Mouse (Mus musculus): ENCODE measurements at regions not wholly inside any gene's neighbourhood (a gene's known extent, or its start where the extent isn't known, plus 50 kb on each side); places are given as distances from the start of the nearest gene placed in this dataset.

DNA sequence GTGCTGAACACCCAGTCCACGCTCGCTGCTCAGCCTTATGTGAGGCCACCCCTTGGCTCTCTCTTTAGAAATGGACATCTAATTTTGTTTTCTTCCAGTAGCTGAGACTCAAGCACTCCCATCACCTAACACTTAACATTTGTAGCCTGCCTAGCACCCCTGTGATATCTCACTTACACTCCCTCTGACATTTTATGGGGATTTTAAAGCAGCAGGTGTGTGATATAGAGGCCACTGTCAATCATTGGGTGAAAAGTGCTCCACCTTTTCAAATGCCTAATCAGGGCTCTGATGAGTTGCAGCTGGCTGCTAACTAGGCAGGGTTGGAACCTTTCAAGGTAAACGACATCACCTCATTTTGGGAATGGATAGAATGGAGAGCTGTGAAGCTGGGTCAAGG lies 90.2 kb downstream of the Gm12728 start:
- Histone ChIP-seq H3K36me3 (ENCODE audit: control insufficient read depth, insufficient read depth, low read length) (no peaks in the 10 kb centered on the region), H3K27me3 (ENCODE audit: control insufficient read depth, insufficient read depth, low read depth, low read length) (no peaks in the 10 kb centered on the region), H3K4me3 (ENCODE audit: low read depth, low read length) (no peak overlapping the region), H3K4me2 (ENCODE audit: low read length) (no peak overlapping the region), H3K27ac (ENCODE audit: low read length) (no peak overlapping the region), H3K9ac (ENCODE audit: low read depth, low read length) (no peak overlapping the region), H3K9me3 (replicated peaks; ENCODE audit: control insufficient read depth, low read length, poor library complexity, severe bottlenecking) (no peaks in the 10 kb centered on the region), H3K4me1 (ENCODE audit: control insufficient read depth, insufficient read depth, low read length) (no peaks in the 10 kb centered on the region)
- 90% methylated on average over 3 of the region's 3 CpGs for WGBS
- ATAC-seq = no peak

DNA sequence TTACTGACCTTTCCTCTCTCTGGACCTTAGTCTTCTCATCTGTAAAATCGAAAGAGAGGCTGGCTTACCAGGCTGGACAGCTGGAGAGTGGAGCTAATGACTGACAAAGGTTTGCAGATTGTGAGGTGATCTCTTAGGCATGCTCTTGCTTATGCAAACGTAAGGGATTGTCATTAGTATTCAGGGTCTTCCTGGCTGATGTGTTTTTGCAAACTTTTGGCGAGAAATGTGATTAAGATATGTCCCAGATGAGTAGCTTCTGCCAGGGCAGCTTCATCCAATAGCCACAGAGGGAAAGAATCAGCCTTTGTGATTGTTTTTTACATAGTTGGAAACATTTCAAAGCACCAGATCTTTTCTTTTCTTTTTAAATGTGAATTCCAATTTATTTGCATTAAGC lies 95.1 kb downstream of the Gm12728 start:
- no peak overlapping the region for H3K9ac ChIP-seq (ENCODE audit: low read depth, low read length)
- no peak for ATAC-seq
- H3K36me3 ChIP-seq (ENCODE audit: control insufficient read depth, insufficient read depth, low read length) = no peaks in the 10 kb centered on the region
- no peak overlapping the region for H3K4me3 ChIP-seq (ENCODE audit: low read depth, low read length)
- no peak overlapping the region for H3K4me2 ChIP-seq (ENCODE audit: low read length)
- no peaks in the 10 kb centered on the region for H3K4me1 ChIP-seq (ENCODE audit: control insufficient read depth, insufficient read depth, low read length)
- H3K9me3 ChIP-seq (replicated peaks; ENCODE audit: control insufficient read depth, low read length, poor library complexity, severe bottlenecking) = no peaks in the 10 kb centered on the region
- H3K27me3 ChIP-seq (ENCODE audit: control insufficient read depth, insufficient read depth, low read depth, low read length) = no peaks in the 10 kb centered on the region
- 48% methylated on average over 3 of the region's 3 CpGs for WGBS
- no peak overlapping the region for H3K27ac ChIP-seq (ENCODE audit: low read length)

DNA sequence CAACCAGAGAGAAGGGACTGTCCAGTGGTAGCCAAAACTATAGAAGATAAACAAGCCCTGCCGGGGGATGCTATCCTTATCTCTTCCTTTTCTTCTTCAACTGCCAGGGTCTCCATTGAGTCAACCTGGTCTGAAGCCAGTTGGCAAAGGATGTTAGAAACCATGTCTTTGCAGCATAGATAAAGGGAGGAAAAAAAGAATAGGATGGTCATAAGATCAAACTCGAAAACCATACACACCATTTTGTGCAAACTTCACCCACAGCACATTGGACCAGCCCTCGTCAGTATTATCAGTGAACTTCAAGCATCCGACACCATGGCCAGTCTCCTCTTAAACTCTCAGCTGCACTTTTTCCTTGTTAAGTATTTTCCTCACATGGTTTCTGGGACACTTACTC lies 101.8 kb downstream of the Gm12728 start:
- Histone ChIP-seq H3K27me3 (ENCODE audit: control insufficient read depth, insufficient read depth, low read depth, low read length) (no peaks in the 10 kb centered on the region), H3K9ac (ENCODE audit: low read depth, low read length) (no peak overlapping the region), H3K9me3 (replicated peaks; ENCODE audit: control insufficient read depth, low read length, poor library complexity, severe bottlenecking) (no peaks in the 10 kb centered on the region), H3K4me1 (ENCODE audit: control insufficient read depth, insufficient read depth, low read length) (no peaks in the 10 kb centered on the region), H3K36me3 (ENCODE audit: control insufficient read depth, insufficient read depth, low read length) (no peaks in the 10 kb centered on the region), H3K4me3 (ENCODE audit: low read depth, low read length) (no peak overlapping the region), H3K27ac (ENCODE audit: low read length) (no peak overlapping the region), H3K4me2 (ENCODE audit: low read length) (no peak overlapping the region)
- no peak for ATAC-seq
- WGBS = 89% methylated on average over 4 of the region's 4 CpGs

DNA sequence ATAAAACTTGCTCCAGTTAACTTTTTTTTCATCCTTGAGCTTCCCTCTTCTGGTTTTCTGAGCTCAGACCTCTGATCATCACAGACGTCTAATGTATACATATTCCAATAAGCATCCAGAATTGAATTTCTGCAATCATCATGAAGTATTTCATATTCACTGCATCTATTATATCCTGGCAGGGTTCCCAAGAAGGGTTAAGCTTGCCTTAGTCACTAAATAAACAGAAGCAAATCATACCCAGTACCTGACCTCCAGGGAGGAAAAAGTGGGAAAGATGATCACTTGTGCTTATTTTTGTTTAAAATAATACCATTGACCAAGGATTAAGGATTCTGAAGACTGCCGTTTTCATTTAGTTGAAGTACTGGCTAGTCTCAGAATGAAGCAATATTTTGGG lies 102.4 kb downstream of the Gm12728 start:
- Histone ChIP-seq H3K9me3 (replicated peaks; ENCODE audit: control insufficient read depth, low read length, poor library complexity, severe bottlenecking) (no peaks in the 10 kb centered on the region), H3K9ac (ENCODE audit: low read depth, low read length) (no peak overlapping the region), H3K4me1 (ENCODE audit: control insufficient read depth, insufficient read depth, low read length) (no peaks in the 10 kb centered on the region), H3K4me3 (ENCODE audit: low read depth, low read length) (no peak overlapping the region), H3K36me3 (ENCODE audit: control insufficient read depth, insufficient read depth, low read length) (no peaks in the 10 kb centered on the region), H3K27me3 (ENCODE audit: control insufficient read depth, insufficient read depth, low read depth, low read length) (no peaks in the 10 kb centered on the region), H3K27ac (ENCODE audit: low read length) (no peak overlapping the region), H3K4me2 (ENCODE audit: low read length) (no peak overlapping the region)
- ATAC-seq = no peak
- WGBS = 77% methylated on average over 2 of the region's 2 CpGs

DNA sequence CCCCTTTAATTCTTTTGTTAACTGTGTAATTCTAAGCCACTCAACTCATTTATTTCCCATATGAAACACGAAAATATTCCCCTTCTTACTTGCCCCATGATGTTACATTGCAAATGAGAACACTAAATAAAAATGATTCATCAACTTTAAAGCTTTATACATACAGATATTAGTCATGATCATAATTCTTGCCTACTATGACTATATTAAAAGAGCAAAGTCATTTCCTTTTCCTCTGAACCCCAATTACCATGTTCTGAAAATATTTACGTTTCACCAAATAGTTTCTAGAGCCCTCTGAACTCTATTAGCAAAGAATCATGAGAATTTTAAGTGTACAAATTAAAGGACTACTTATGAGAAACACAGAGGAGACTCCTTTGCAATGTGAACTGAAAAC lies 105.4 kb downstream of the Gm12728 start:
- no peaks in the 10 kb centered on the region for H3K36me3 ChIP-seq (ENCODE audit: control insufficient read depth, insufficient read depth, low read length)
- no peaks in the 10 kb centered on the region for H3K4me1 ChIP-seq (ENCODE audit: control insufficient read depth, insufficient read depth, low read length)
- WGBS = 79% methylated on average over 2 of the region's 2 CpGs
- H3K9me3 ChIP-seq (replicated peaks; ENCODE audit: control insufficient read depth, low read length, poor library complexity, severe bottlenecking) = no peaks in the 10 kb centered on the region
- no peak overlapping the region for H3K9ac ChIP-seq (ENCODE audit: low read depth, low read length)
- no peaks in the 10 kb centered on the region for H3K27me3 ChIP-seq (ENCODE audit: control insufficient read depth, insufficient read depth, low read depth, low read length)
- H3K4me3 ChIP-seq (ENCODE audit: low read depth, low read length) = no peak overlapping the region
- H3K4me2 ChIP-seq (ENCODE audit: low read length) = no peak overlapping the region
- no peak overlapping the region for H3K27ac ChIP-seq (ENCODE audit: low read length)
- ATAC-seq = no peak

DNA sequence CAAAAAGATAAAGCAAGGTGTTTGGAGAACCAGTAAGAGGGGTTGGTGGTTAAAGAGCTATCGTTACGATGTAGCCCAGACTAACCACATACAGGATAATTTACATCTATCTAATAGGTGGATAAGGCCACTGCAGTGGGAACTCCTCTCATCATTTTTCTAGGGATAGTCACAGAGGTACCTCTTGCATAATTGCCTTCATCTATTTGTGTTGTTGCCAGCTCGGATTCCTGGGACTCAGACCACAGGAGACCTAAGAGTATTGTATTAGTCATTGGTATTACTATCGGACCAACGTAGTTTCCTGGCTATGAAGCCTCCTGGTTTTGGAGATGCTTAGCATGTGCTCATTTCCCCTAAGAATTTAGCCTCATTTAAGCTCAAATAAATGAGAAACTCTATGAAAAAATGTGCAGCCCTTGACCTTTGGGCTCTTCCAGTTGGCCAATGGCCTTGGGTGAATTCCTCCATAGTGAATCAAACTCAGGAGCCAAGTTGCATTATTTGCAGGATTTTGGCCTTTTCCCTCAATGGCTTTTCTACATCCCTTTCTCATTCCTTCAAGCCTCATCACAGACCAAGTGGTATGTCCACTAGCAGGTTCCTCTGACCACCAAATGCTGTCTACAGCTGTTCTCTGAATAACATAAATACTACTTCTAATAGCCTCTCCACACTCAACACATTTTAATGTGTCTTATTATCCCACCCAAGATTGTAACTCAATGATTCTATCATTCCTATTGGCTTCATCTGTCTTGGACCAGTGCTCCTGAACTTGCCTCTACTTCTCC lies 108.6 kb downstream of the Gm12728 start:
- no peak overlapping the region for H3K4me2 ChIP-seq (ENCODE audit: low read length)
- 94% methylated on average over 5 of the region's 5 CpGs for WGBS
- H3K27me3 ChIP-seq (ENCODE audit: control insufficient read depth, insufficient read depth, low read depth, low read length) = no peaks in the 10 kb centered on the region
- H3K9me3 ChIP-seq (replicated peaks; ENCODE audit: control insufficient read depth, low read length, poor library complexity, severe bottlenecking) = no peaks in the 10 kb centered on the region
- no peak overlapping the region for H3K4me3 ChIP-seq (ENCODE audit: low read depth, low read length)
- H3K4me1 ChIP-seq (ENCODE audit: control insufficient read depth, insufficient read depth, low read length) = no peaks in the 10 kb centered on the region
- ATAC-seq = no peak
- no peaks in the 10 kb centered on the region for H3K36me3 ChIP-seq (ENCODE audit: control insufficient read depth, insufficient read depth, low read length)
- no peak overlapping the region for H3K9ac ChIP-seq (ENCODE audit: low read depth, low read length)
- no peak overlapping the region for H3K27ac ChIP-seq (ENCODE audit: low read length)

DNA sequence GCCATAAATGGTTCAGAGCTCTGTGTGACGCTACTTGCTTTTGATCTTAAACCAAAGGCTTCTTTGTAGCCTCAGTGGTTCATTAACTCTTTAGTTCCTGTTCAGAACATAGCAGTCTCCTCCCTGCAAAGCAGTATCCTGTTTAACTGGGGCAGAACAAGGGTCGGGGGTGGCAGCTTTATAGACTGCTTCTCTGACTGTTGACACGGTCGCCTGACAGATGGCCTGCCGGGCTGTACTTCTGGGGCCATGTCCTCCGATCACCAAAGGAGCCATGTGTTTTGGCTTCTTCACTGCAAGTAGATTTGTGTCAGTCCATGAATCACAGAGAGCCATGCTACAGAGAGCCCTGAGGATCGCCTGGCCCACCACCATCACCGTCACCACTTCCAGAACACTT lies 115.2 kb downstream of the Gm12728 start:
- Histone ChIP-seq H3K9me3 (replicated peaks; ENCODE audit: control insufficient read depth, low read length, poor library complexity, severe bottlenecking) (no peaks in the 10 kb centered on the region), H3K36me3 (ENCODE audit: control insufficient read depth, insufficient read depth, low read length) (no peaks in the 10 kb centered on the region), H3K9ac (ENCODE audit: low read depth, low read length) (no peak overlapping the region), H3K4me3 (ENCODE audit: low read depth, low read length) (no peak overlapping the region), H3K4me1 (ENCODE audit: control insufficient read depth, insufficient read depth, low read length) (no peaks in the 10 kb centered on the region), H3K27me3 (ENCODE audit: control insufficient read depth, insufficient read depth, low read depth, low read length) (no peaks in the 10 kb centered on the region), H3K4me2 (ENCODE audit: low read length) (no peak overlapping the region), H3K27ac (ENCODE audit: low read length) (no peak overlapping the region)
- ATAC-seq = no peak
- 65% methylated on average over 8 of the region's 8 CpGs for WGBS

DNA sequence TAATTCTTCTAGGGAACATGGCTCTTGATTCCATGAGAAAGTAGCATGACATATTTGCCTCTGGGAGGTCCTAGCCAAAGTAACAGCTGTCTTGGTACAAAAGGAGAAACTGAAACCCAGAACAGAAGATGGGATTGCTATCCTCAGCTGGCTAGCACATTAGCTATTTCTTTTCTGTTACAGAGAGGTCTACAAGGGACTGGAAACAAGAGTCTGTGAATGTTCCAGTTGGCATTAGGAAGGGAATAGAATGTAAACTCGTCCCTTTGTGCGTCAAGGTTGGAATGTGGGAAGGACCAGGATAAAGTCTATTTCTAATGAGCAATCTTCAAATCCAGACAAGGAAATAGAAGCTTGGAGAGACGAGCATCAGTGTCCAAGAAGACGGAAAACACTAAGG lies 116.7 kb downstream of the Gm12728 start:
- Histone ChIP-seq H3K27me3 (ENCODE audit: control insufficient read depth, insufficient read depth, low read depth, low read length) (no peaks in the 10 kb centered on the region), H3K4me1 (ENCODE audit: control insufficient read depth, insufficient read depth, low read length) (no peaks in the 10 kb centered on the region), H3K9ac (ENCODE audit: low read depth, low read length) (no peak overlapping the region), H3K4me2 (ENCODE audit: low read length) (no peak overlapping the region), H3K4me3 (ENCODE audit: low read depth, low read length) (no peak overlapping the region), H3K27ac (ENCODE audit: low read length) (no peak overlapping the region), H3K36me3 (ENCODE audit: control insufficient read depth, insufficient read depth, low read length) (no peaks in the 10 kb centered on the region), H3K9me3 (replicated peaks; ENCODE audit: control insufficient read depth, low read length, poor library complexity, severe bottlenecking) (no peaks in the 10 kb centered on the region)
- no peak for ATAC-seq
- WGBS = 91% methylated on average over 4 of the region's 4 CpGs

DNA sequence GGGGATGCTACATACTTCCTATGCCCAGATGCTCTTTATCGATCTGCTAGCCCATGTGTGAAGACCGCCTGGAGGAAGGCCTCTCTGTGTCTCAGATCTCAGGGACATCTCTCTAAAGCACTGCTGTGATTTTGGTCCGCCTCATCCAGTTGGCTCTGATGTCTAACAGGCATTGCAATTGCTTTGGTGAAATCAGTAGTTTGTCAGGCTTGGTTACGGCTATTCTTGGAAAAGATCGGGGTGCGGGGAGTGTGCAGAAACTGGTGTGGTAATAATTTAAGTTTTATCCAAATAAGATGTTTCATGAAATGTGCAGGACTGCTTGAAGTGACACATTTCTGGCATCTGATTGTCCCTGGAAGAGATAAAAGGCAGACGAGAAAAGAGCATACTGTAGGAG lies 117.9 kb downstream of the Gm12728 start:
- H3K4me2 ChIP-seq (ENCODE audit: low read length) = no peak overlapping the region
- WGBS = 87% methylated on average over 7 of the region's 7 CpGs
- no peaks in the 10 kb centered on the region for H3K9me3 ChIP-seq (replicated peaks; ENCODE audit: control insufficient read depth, low read length, poor library complexity, severe bottlenecking)

More for the DNA sequence above, 117.9 kb downstream of the Gm12728 start:
- Histone ChIP-seq H3K9ac (ENCODE audit: low read depth, low read length) (no peak overlapping the region), H3K27ac (ENCODE audit: low read length) (no peak overlapping the region), H3K4me1 (ENCODE audit: control insufficient read depth, insufficient read depth, low read length) (no peaks in the 10 kb centered on the region), H3K4me3 (ENCODE audit: low read depth, low read length) (no peak overlapping the region), H3K36me3 (ENCODE audit: control insufficient read depth, insufficient read depth, low read length) (no peaks in the 10 kb centered on the region), H3K27me3 (ENCODE audit: control insufficient read depth, insufficient read depth, low read depth, low read length) (no peaks in the 10 kb centered on the region)
- ATAC-seq = no peak
